Mouse (Mus musculus) hindbrain, embryonic 15.5 days (tissue): ENCODE results near the gene Lrrc63. TPM values are rescaled to one million over a fixed set of nuclear protein-coding genes. Genes with fewer than 3 reads are reported as not detected.

Experiments
- ATAC-seq: fragments of 200-750 bp; cut with Nextera tagmentation; 2 replicates; pipeline ENCODE4 v1.8.0; 2017; ENCODE audit warnings: low read depth, moderate number of reproducible peaks, moderate TSS enrichment; ENCODE audit not compliant: low FRiP score
- H3K27ac ChIP-seq: fragments of 300-500 bp; sonication (generic); replicated peaks from 2 replicates; pipeline ENCODE4 v1.5.1; 2015; ENCODE audit warnings: mild to moderate bottlenecking, inconsistent platforms
- H3K27me3 ChIP-seq: fragments of 300-500 bp; sonication (generic); 2 replicates; pipeline ENCODE4 v1.6.1; 2015; ENCODE audit warnings: control low read depth, inconsistent platforms
- H3K36me3 ChIP-seq: fragments of 300-500 bp; sonication (generic); 2 replicates; pipeline ENCODE4 v1.6.1; 2015; ENCODE audit warnings: control low read depth, inconsistent platforms
- H3K4me1 ChIP-seq: fragments of 300-500 bp; sonication (generic); replicated peaks from 2 replicates; pipeline ENCODE4 v1.6.1; 2015; ENCODE audit warnings: control low read depth, inconsistent platforms
- H3K4me2 ChIP-seq: fragments of 300-500 bp; sonication (generic); 2 replicates; pipeline ENCODE4 v1.6.1; 2015; ENCODE audit warnings: moderate library complexity, mild to moderate bottlenecking, inconsistent platforms
- H3K4me3 ChIP-seq: fragments of 300-500 bp; sonication (generic); 2 replicates; pipeline ENCODE4 v1.5.1; 2015; ENCODE audit warnings: mild to moderate bottlenecking, inconsistent platforms
- H3K9ac ChIP-seq: fragments of 300-500 bp; sonication (generic); 2 replicates; pipeline ENCODE4 v1.6.1; 2015; ENCODE audit warnings: inconsistent platforms
- H3K9me3 ChIP-seq: fragments of 300-500 bp; sonication (generic); 2 replicates; pipeline ENCODE4 v1.6.1; 2016; ENCODE audit warnings: control low read depth, inconsistent platforms
- WGBS: fragments of 180-500 bp; shearing (Covaris S2); methylation state at CpG from one replicate; pipeline ENCODE4 v1.1.7; 2015; 5-methylcytosine and 5-hydroxymethylcytosine counted together
- polyA plus RNA-seq: library from polyadenylated mRNA; unstranded; fragments of >200 nt; fragmentation: Nextera tagmentation; extraction: Ambion mirVana; gene quantifications from 2 replicates; pipeline ENCODE4 v1.2.1, GENCODE M21; 2015

Gene Lrrc63
- polyA plus RNA-seq, 1 experiment from 2014 or later: not detected

GRCm38 (mm10) chr14:75131324-75131935 lies 749 bp upstream of the Lrrc63 start:
- ATAC-seq: no peak
- Histone ChIP-seq H3K4me1 (peaks cover 12% of the 10 kb centered on the region; the same call in 1 of the 2 replicates), H3K4me2 (peak overlapping the region; percentile 82), H3K27ac (no peak overlapping the region), H3K27me3 (no peaks in the 10 kb centered on the region), H3K4me3 (peak overlapping the region; percentile 61), H3K9ac (peak overlapping the region; percentile 28; the same call in 1 of the 2 replicates), H3K9me3 (no peaks in the 10 kb centered on the region), H3K36me3 (no peaks in the 10 kb centered on the region)
- WGBS: 3% methylated on average over 12 of the region's 12 CpGs

GRCm38 (mm10) chr14:75121658-75122057 lies 9.0 kb downstream of the Lrrc63 start:
- H3K36me3 ChIP-seq: no peaks in the 10 kb centered on the region
- no peaks in the 10 kb centered on the region for H3K4me1 ChIP-seq
- no peaks in the 10 kb centered on the region for H3K9me3 ChIP-seq
- H3K27ac ChIP-seq: no peak overlapping the region
- H3K4me3 ChIP-seq: no peak overlapping the region
- 85% methylated on average over 8 of the region's 8 CpGs for WGBS
- no peak overlapping the region for H3K4me2 ChIP-seq
- no peak overlapping the region for H3K9ac ChIP-seq
- H3K27me3 ChIP-seq: no peaks in the 10 kb centered on the region
- no peak for ATAC-seq

- 91% methylated on average over 5 of the region's 5 CpGs for WGBS
- no peaks in the 10 kb centered on the region for H3K9me3 ChIP-seq
- H3K27me3 ChIP-seq: no peaks in the 10 kb centered on the region
- no peak overlapping the region for H3K4me3 ChIP-seq
- no peak for ATAC-seq
- no peak overlapping the region for H3K4me2 ChIP-seq
- H3K9ac ChIP-seq: no peak overlapping the region
- H3K36me3 ChIP-seq: no peaks in the 10 kb centered on the region
- H3K4me1 ChIP-seq: no peaks in the 10 kb centered on the region
- no peak overlapping the region for H3K27ac ChIP-seq
Measured at GRCm38 (mm10) chr14:75102956-75103355, 27.7 kb downstream of the Lrrc63 start.

GRCm38 (mm10) chr14:75077946-75078345 lies 52.7 kb downstream of the Lrrc63 start:
- ATAC-seq: no peak
- WGBS: 62% methylated on average over 6 of the region's 6 CpGs

GRCm38 (mm10) chr14:75075299-75076180 lies 55.1 kb downstream of the Lrrc63 start:
- 75% methylated on average over 10 of the region's 10 CpGs for WGBS
- no peak overlapping the region for H3K9ac ChIP-seq
- H3K9me3 ChIP-seq: no peaks in the 10 kb centered on the region
- H3K4me2 ChIP-seq: no peak overlapping the region
- no peak overlapping the region for H3K27ac ChIP-seq
- H3K4me1 ChIP-seq: no peaks in the 10 kb centered on the region
- ATAC-seq: no peak
- no peak overlapping the region for H3K4me3 ChIP-seq
- no peaks in the 10 kb centered on the region for H3K36me3 ChIP-seq
- no peaks in the 10 kb centered on the region for H3K27me3 ChIP-seq

More at GRCm38 (mm10) chr14:75077946-75078345, 52.7 kb downstream of the Lrrc63 start:
- Histone ChIP-seq H3K4me2 (no peak overlapping the region), H3K9me3 (no peaks in the 10 kb centered on the region), H3K27ac (no peak overlapping the region), H3K27me3 (no peaks in the 10 kb centered on the region), H3K9ac (no peak overlapping the region), H3K4me3 (no peak overlapping the region), H3K36me3 (no peaks in the 10 kb centered on the region), H3K4me1 (no peaks in the 10 kb centered on the region)

- Histone ChIP-seq H3K4me2 (no peak overlapping the region), H3K9me3 (no peaks in the 10 kb centered on the region), H3K4me1 (no peaks in the 10 kb centered on the region), H3K9ac (no peak overlapping the region), H3K36me3 (no peaks in the 10 kb centered on the region), H3K27ac (no peak overlapping the region), H3K27me3 (no peaks in the 10 kb centered on the region), H3K4me3 (no peak overlapping the region)
- ATAC-seq: no peak
- 93% methylated on average over 15 of the region's 15 CpGs for WGBS
Measured at GRCm38 (mm10) chr14:75071091-75071490, 59.6 kb downstream of the Lrrc63 start.

GRCm38 (mm10) chr14:75069356-75069979 lies 61.2 kb downstream of the Lrrc63 start:
- Histone ChIP-seq H3K4me1 (no peaks in the 10 kb centered on the region), H3K27ac (no peak overlapping the region), H3K36me3 (no peaks in the 10 kb centered on the region), H3K4me3 (no peak overlapping the region), H3K9ac (no peak overlapping the region), H3K4me2 (no peak overlapping the region), H3K9me3 (no peaks in the 10 kb centered on the region), H3K27me3 (no peaks in the 10 kb centered on the region)
- 78% methylated on average over 7 of the region's 7 CpGs for WGBS
- no peak for ATAC-seq

GRCm38 (mm10) chr14:75068430-75069112 lies 62.1 kb downstream of the Lrrc63 start:
- no peak overlapping the region for H3K9ac ChIP-seq
- no peaks in the 10 kb centered on the region for H3K9me3 ChIP-seq
- no peaks in the 10 kb centered on the region for H3K27me3 ChIP-seq
- no peak overlapping the region for H3K27ac ChIP-seq
- ATAC-seq: no peak
- 89% methylated on average over 19 of the region's 19 CpGs for WGBS
- no peaks in the 10 kb centered on the region for H3K36me3 ChIP-seq
- H3K4me1 ChIP-seq: no peaks in the 10 kb centered on the region
- H3K4me3 ChIP-seq: no peak overlapping the region
- H3K4me2 ChIP-seq: no peak overlapping the region

- Histone ChIP-seq H3K4me1 (no peaks in the 10 kb centered on the region), H3K4me3 (no peak overlapping the region), H3K9me3 (no peaks in the 10 kb centered on the region), H3K27me3 (no peaks in the 10 kb centered on the region), H3K4me2 (no peak overlapping the region), H3K27ac (no peak overlapping the region), H3K36me3 (no peaks in the 10 kb centered on the region), H3K9ac (no peak overlapping the region)
- 97% methylated on average over 5 of the region's 5 CpGs for WGBS
- ATAC-seq: no peak
Measured at GRCm38 (mm10) chr14:75065211-75065610, 65.5 kb downstream of the Lrrc63 start.

GRCm38 (mm10) chr14:75064520-75064919 lies 66.2 kb downstream of the Lrrc63 start:
- no peak overlapping the region for H3K9ac ChIP-seq
- no peak for ATAC-seq
- no peaks in the 10 kb centered on the region for H3K4me1 ChIP-seq
- H3K9me3 ChIP-seq: no peaks in the 10 kb centered on the region
- no peaks in the 10 kb centered on the region for H3K27me3 ChIP-seq
- H3K4me3 ChIP-seq: no peak overlapping the region
- no peaks in the 10 kb centered on the region for H3K36me3 ChIP-seq
- WGBS: 89% methylated on average over 7 of the region's 7 CpGs
- H3K4me2 ChIP-seq: no peak overlapping the region
- no peak overlapping the region for H3K27ac ChIP-seq

GRCm38 (mm10) chr14:75063936-75064335 lies 66.7 kb downstream of the Lrrc63 start:
- no peaks in the 10 kb centered on the region for H3K9me3 ChIP-seq
- no peak overlapping the region for H3K9ac ChIP-seq
- no peak overlapping the region for H3K4me3 ChIP-seq
- WGBS: 95% methylated on average over 8 of the region's 8 CpGs
- H3K27ac ChIP-seq: no peak overlapping the region
- no peaks in the 10 kb centered on the region for H3K27me3 ChIP-seq
- no peaks in the 10 kb centered on the region for H3K36me3 ChIP-seq
- H3K4me1 ChIP-seq: no peaks in the 10 kb centered on the region
- no peak overlapping the region for H3K4me2 ChIP-seq
- no peak for ATAC-seq

GRCm38 (mm10) chr14:75060562-75060961 lies 70.1 kb downstream of the Lrrc63 start:
- H3K9me3 ChIP-seq: no peaks in the 10 kb centered on the region
- WGBS: 40% methylated on average over 8 of the region's 8 CpGs
- no peaks in the 10 kb centered on the region for H3K4me1 ChIP-seq
- no peak for ATAC-seq
- no peak overlapping the region for H3K4me3 ChIP-seq
- no peak overlapping the region for H3K9ac ChIP-seq
- H3K4me2 ChIP-seq: no peak overlapping the region
- no peaks in the 10 kb centered on the region for H3K27me3 ChIP-seq
- no peak overlapping the region for H3K27ac ChIP-seq
- H3K36me3 ChIP-seq: no peaks in the 10 kb centered on the region
